Mouse (Mus musculus): ENCODE measurements at regions not wholly inside any gene's neighbourhood (a gene's known extent, or its start where the extent isn't known, plus 50 kb on each side); places are given as distances from the start of the nearest gene placed in this dataset.

DNA sequence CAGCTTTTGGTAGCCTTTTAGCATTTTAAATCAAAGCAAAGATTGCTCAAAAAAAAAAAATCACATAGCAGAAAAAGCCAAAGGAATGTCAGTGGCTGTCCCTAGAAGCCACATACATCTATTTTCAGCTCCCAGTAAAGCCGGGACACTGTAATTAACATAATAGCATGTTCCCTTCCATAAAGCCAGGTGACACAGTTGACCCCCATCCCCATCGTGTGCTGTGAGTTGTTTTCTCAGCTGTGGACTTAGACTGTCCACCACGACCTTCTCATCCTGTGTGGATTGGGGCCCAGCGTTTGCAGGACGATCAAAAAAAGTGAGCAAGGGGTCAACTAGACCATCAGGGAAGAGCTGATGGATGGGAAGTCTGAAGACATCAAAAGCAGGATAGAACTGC is 78.9 kb upstream of the Ctnnb1 start:
- Histone ChIP-seq H3K27me3 (ENCODE audit: control insufficient read depth, insufficient read depth, low read length) (no peaks in the 10 kb centered on the region), H3K4me3 (replicated peaks; ENCODE audit: insufficient read depth, low read depth, low read length) (no peak overlapping the region), H3K4me1 (ENCODE audit: control insufficient read depth, insufficient read depth, low read length) (peaks cover 3% of the 10 kb centered on the region; the same call in 1 of the 2 replicates), H3K27ac (ENCODE audit: insufficient read depth, low read length) (no peak overlapping the region)
- WGBS = 86% methylated on average over 5 of the region's 5 CpGs
- TF ChIP-seq CTCF (IDR thresholded peaks at IDR 0.05; ENCODE audit: borderline replicate concordance, insufficient read depth, low read depth, low read length) (no peak), POLR2A (IDR thresholded peaks at IDR 0.05; ENCODE audit: borderline replicate concordance, insufficient read depth, low read length) (no peak)
- no peak for DNase-seq

DNA sequence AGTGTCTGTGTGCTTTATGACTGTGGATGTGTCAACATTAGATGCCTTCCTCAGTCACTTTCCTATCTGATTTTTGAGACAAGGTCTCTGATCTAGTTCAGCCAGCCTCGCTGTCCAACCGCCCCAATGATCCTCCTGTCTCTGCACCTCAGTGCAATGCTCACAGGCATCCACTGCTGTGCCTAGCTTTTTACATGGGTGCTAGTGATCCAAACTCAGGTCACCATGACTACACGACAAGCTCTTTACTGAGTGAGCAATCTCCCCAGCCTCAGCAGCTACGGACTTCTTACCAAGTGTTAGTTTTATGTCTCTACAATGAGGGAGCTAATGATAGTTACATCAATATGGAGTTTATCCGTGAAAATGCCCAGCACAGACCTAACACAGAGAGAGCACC is 77.1 kb upstream of the Ctnnb1 start:
- peaks cover 3% of the 10 kb centered on the region; the same call in 1 of the 2 replicates for H3K4me1 ChIP-seq (ENCODE audit: control insufficient read depth, insufficient read depth, low read length)
- no peak overlapping the region for H3K27ac ChIP-seq (ENCODE audit: insufficient read depth, low read length)
- H3K4me3 ChIP-seq (replicated peaks; ENCODE audit: insufficient read depth, low read depth, low read length) = no peak overlapping the region
- no peaks in the 10 kb centered on the region for H3K27me3 ChIP-seq (ENCODE audit: control insufficient read depth, insufficient read depth, low read length)
- no peak for DNase-seq
- TF ChIP-seq POLR2A (IDR thresholded peaks at IDR 0.05; ENCODE audit: borderline replicate concordance, insufficient read depth, low read length) = no peak
- no peak for TF ChIP-seq CTCF (IDR thresholded peaks at IDR 0.05; ENCODE audit: borderline replicate concordance, insufficient read depth, low read depth, low read length)
- WGBS = 97% methylated on average over 5 of the region's 5 CpGs

DNA sequence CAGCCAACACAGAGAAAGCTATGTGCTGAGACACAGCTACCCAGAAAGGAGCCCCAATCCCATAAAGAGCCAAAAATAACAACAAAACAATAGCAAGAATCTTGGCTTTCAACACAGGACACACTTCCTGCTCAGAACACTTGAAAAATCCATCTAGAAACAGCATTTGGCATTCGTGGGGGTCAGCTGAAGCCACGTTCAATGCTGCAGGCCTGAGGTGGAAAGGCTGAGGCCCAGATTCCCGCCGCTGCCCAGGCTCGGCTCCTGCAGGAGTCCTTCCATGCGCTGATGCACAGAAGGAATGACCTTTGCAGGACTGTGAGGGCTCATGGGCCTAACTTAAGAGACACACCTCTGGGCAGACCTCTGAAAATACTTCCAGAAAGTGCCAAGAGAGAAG is 76.4 kb upstream of the Ctnnb1 start:
- 0 out of 2 replicates have a peak, but pooled peaks cover under 1% of the 10 kb centered on the region for H3K4me1 ChIP-seq (ENCODE audit: control insufficient read depth, insufficient read depth, low read length)
- H3K4me3 ChIP-seq (replicated peaks; ENCODE audit: insufficient read depth, low read depth, low read length) = no peak overlapping the region
- 92% methylated on average over 6 of the region's 6 CpGs for WGBS
- no peak for DNase-seq
- H3K27ac ChIP-seq (ENCODE audit: insufficient read depth, low read length) = no peak overlapping the region
- TF ChIP-seq CTCF (IDR thresholded peaks at IDR 0.05; ENCODE audit: borderline replicate concordance, insufficient read depth, low read depth, low read length) (no peak), POLR2A (IDR thresholded peaks at IDR 0.05; ENCODE audit: borderline replicate concordance, insufficient read depth, low read length) (no peak)
- H3K27me3 ChIP-seq (ENCODE audit: control insufficient read depth, insufficient read depth, low read length) = no peaks in the 10 kb centered on the region

DNA sequence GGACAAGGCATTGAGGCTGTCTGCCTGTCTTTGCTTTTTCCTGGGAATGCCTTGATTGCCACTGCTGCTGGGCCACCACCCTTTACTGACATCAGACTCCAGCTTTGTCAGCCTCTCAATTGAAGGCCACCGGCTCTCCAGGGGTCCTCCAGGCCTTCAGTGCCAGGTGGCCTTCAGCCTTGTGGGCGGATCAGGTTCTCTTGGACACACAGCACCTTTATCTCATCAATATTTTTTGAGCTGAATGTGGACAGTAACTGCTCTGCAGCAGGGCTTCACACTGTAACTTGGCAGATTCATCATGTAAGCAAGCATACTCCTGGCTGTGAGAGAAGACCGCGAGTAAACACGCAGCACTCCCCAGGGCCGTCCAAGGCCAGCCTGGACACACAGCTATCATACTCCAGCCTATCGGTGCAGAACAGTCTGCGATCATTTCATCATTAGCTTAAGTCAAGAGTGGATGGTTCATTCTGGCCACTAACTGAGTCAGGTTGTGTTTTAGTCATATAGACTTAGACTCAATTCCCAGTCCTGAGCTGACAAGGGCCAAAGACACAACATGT is 75.9 kb upstream of the Ctnnb1 start:
- H3K4me3 ChIP-seq (replicated peaks; ENCODE audit: insufficient read depth, low read depth, low read length) = no peak overlapping the region
- H3K27me3 ChIP-seq (ENCODE audit: control insufficient read depth, insufficient read depth, low read length) = no peaks in the 10 kb centered on the region
- H3K4me1 ChIP-seq (ENCODE audit: control insufficient read depth, insufficient read depth, low read length) = no peaks in the 10 kb centered on the region
- no peak overlapping the region for H3K27ac ChIP-seq (ENCODE audit: insufficient read depth, low read length)
- 76% methylated on average over 8 of the region's 8 CpGs for WGBS
- TF ChIP-seq POLR2A (IDR thresholded peaks at IDR 0.05; ENCODE audit: borderline replicate concordance, insufficient read depth, low read length) (no peak), CTCF (IDR thresholded peaks at IDR 0.05; ENCODE audit: borderline replicate concordance, insufficient read depth, low read depth, low read length) (no peak)
- no peak for DNase-seq

DNA sequence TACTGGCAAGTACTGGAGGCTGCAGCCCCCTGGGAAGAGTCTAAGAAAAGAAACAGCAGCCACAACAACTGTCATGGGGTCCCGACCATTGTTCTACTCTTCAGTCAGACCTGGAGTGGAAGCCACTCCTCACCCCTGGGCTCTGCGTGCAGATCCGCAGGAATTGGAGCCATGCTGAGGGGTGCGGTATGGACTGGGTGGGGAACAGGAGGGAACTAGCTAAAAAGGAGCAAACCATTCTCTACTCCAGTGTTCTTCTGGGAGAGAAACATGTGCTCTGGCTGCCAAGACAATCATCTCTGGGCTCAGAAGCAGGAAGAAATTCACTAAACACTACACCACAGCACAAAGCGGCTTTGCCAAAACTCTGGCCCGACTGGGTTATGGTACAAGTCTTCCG is 74.7 kb upstream of the Ctnnb1 start:
- Histone ChIP-seq H3K27me3 (ENCODE audit: control insufficient read depth, insufficient read depth, low read length) (no peaks in the 10 kb centered on the region), H3K4me3 (replicated peaks; ENCODE audit: insufficient read depth, low read depth, low read length) (no peak overlapping the region), H3K27ac (ENCODE audit: insufficient read depth, low read length) (no peak overlapping the region), H3K4me1 (ENCODE audit: control insufficient read depth, insufficient read depth, low read length) (no peaks in the 10 kb centered on the region)
- no peak for TF ChIP-seq POLR2A (IDR thresholded peaks at IDR 0.05; ENCODE audit: borderline replicate concordance, insufficient read depth, low read length)
- TF ChIP-seq CTCF (IDR thresholded peaks at IDR 0.05; ENCODE audit: borderline replicate concordance, insufficient read depth, low read depth, low read length) = no peak
- DNase-seq = no peak
- 71% methylated on average over 7 of the region's 7 CpGs for WGBS

DNA sequence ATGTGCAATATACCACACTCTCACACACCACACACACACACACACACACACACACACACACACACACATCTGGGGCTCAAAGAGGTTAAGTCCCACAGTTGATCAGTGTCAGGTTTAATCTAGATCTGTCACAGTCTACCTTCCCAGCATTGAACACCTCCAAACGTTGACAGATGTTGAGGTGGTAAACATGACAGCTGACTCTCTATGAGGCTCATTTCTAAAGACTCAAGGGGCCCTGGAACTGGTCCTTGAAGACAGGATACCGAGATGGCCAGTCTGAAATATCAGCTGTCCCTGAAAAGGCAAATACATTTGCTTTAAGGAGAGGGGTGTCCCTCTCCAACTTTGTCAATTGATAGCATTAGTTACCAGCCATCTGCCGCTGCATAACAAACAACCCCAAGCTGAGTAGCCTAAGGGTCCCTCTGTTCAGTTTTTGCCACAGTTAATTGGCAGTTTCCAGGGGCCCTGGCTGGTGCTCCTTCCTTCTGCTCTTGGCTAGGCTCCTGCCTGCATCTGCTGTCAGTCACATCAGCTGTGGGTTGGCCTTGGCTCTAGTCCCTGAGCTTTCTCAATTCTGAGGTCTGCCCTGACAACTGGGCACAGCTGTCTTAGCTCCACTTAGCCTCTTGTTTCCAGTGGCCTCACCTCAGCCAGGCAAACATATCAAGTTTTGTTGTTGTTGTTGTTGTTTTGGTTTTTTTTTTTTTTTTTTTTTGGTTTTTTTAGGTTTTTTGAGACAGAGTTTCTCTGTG is 73.5 kb upstream of the Ctnnb1 start:
- WGBS = 58% methylated on average over 3 of the region's 3 CpGs
- TF ChIP-seq CTCF (IDR thresholded peaks at IDR 0.05; ENCODE audit: borderline replicate concordance, insufficient read depth, low read depth, low read length) = no peak
- no peak for TF ChIP-seq POLR2A (IDR thresholded peaks at IDR 0.05; ENCODE audit: borderline replicate concordance, insufficient read depth, low read length)
- Histone ChIP-seq H3K27ac (ENCODE audit: insufficient read depth, low read length) (no peak overlapping the region), H3K4me3 (replicated peaks; ENCODE audit: insufficient read depth, low read depth, low read length) (no peak overlapping the region), H3K27me3 (ENCODE audit: control insufficient read depth, insufficient read depth, low read length) (no peaks in the 10 kb centered on the region), H3K4me1 (ENCODE audit: control insufficient read depth, insufficient read depth, low read length) (no peaks in the 10 kb centered on the region)
- peak in 1 of 2 experiments; percentile 15 for DNase-seq

DNA sequence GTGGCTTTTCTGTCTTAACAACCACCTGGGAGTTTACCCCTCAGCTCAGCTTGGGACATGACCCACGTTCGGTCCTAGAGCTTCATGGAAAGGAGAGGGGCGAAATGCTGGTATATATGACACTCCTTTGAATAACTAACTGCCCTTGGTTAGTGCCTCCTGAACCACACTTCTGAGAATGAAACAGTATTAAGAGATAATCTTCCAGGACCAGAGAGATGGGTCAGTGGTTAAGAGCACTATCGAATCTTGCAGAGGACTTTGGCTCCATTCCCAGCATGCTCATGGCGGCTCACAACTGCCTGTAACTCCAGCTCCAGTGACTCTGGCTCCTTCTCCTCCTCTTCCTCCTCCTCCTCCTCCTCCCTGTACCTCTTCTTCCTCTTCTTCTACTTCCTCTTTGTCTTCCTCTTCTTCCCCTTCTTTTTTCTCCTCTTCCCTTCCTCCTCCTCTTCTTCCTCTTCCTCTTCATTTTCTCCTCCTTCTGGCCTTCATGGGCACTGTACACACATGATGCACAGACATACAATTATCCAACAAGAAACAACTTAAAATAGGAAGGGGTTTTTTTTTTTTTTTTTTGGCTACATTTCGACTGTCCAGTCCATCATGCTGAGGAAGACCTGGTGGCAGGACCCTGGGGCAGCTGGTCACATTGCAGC is 71.0 kb upstream of the Ctnnb1 start:
- Histone ChIP-seq H3K27me3 (ENCODE audit: control insufficient read depth, insufficient read depth, low read length) (no peaks in the 10 kb centered on the region), H3K4me3 (replicated peaks; ENCODE audit: insufficient read depth, low read depth, low read length) (no peak overlapping the region), H3K4me1 (ENCODE audit: control insufficient read depth, insufficient read depth, low read length) (no peaks in the 10 kb centered on the region), H3K27ac (ENCODE audit: insufficient read depth, low read length) (no peak overlapping the region)
- no peak for TF ChIP-seq CTCF (IDR thresholded peaks at IDR 0.05; ENCODE audit: borderline replicate concordance, insufficient read depth, low read depth, low read length)
- TF ChIP-seq POLR2A (IDR thresholded peaks at IDR 0.05; ENCODE audit: borderline replicate concordance, insufficient read depth, low read length) = no peak
- DNase-seq = no peak
- 84% methylated on average over 6 of the region's 6 CpGs for WGBS

All from cerebellum, adult 2 months (tissue).